Mouse (Mus musculus): ENCODE data around the gene Npcd. TPM values are rescaled to one million over a fixed set of nuclear protein-coding genes. Genes with fewer than 3 reads are reported as not detected.

Gene Npcd
- 0.12 TPM in 1 of 2 replicates, not detected in the other for polyA plus RNA-seq (2012; rRNA removed)

- DNase-seq (ENCODE audit: low read depth) = no peak
Measured at GRCm38 (mm10) chr15:79834130-79834880, at the start of gene Npcd, which contains the start of gene Cbx6. Gene Npcd, minus strand, starts transcription at chr15:79834237. Gene Cbx6, minus strand, starts transcription at chr15:79834688.

- DNase-seq (ENCODE audit: low read depth) = no peak
Measured at GRCm38 (mm10) chr15:79883352-79883822, 49.4 kb upstream of the Npcd start.

- DNase-seq (ENCODE audit: low read depth) = no peak
Measured at GRCm38 (mm10) chr15:79882623-79883267, 48.7 kb upstream of the Npcd start.

GRCm38 (mm10) chr15:79880477-79880876 is 46.4 kb upstream of the Npcd start:
- no peak for DNase-seq (ENCODE audit: low read depth)

- no peak for DNase-seq (ENCODE audit: low read depth)
Measured at GRCm38 (mm10) chr15:79879319-79879718, 45.3 kb upstream of the Npcd start.

GRCm38 (mm10) chr15:79878725-79879136 is 44.7 kb upstream of the Npcd start:
- DNase-seq (ENCODE audit: low read depth) = no peak

- DNase-seq (ENCODE audit: low read depth) = no peak
Measured at GRCm38 (mm10) chr15:79875261-79875995, 41.4 kb upstream of the Npcd start.

GRCm38 (mm10) chr15:79873995-79874394 is 40.0 kb upstream of the Npcd start:
- no peak for DNase-seq (ENCODE audit: low read depth)

- no peak for DNase-seq (ENCODE audit: low read depth)
Measured at GRCm38 (mm10) chr15:79873545-79873944, 39.5 kb upstream of the Npcd start.

- no peak for DNase-seq (ENCODE audit: low read depth)
Measured at GRCm38 (mm10) chr15:79867260-79868002, 33.4 kb upstream of the Npcd start.

- DNase-seq (ENCODE audit: low read depth) = no peak
Measured at GRCm38 (mm10) chr15:79859821-79860220, 25.8 kb upstream of the Npcd start.

- no peak for DNase-seq (ENCODE audit: low read depth)
Measured at GRCm38 (mm10) chr15:79858979-79859378, 24.9 kb upstream of the Npcd start.

- no peak for DNase-seq (ENCODE audit: low read depth)
Measured at GRCm38 (mm10) chr15:79850143-79850542, 16.1 kb upstream of the Npcd start.

- no peak for DNase-seq (ENCODE audit: low read depth)
Measured at GRCm38 (mm10) chr15:79847100-79847499, 13.1 kb upstream of the Npcd start.

GRCm38 (mm10) chr15:79845986-79846385 is 11.9 kb upstream of the Npcd start:
- no peak for DNase-seq (ENCODE audit: low read depth)

- no peak for DNase-seq (ENCODE audit: low read depth)
Measured at GRCm38 (mm10) chr15:79842985-79843384, 8.9 kb upstream of the Npcd start.

GRCm38 (mm10) chr15:79840281-79840680 is 6.2 kb upstream of the Npcd start:
- DNase-seq (ENCODE audit: low read depth) = no peak

GRCm38 (mm10) chr15:79834881-79835260 is 834 bp upstream of the Npcd start:
- DNase-seq (ENCODE audit: low read depth) = no peak

GRCm38 (mm10) chr15:79833251-79834050 is 586 bp downstream of the Npcd start:
- DNase-seq (ENCODE audit: low read depth) = no peak

GRCm38 (mm10) chr15:79832064-79832900 is 1.8 kb downstream of the Npcd start:
- DNase-seq (ENCODE audit: low read depth) = no peak
